Mouse (Mus musculus) megakaryocyte, adult 5-6 weeks (primary cell): ENCODE measurements around the gene Gm20388. TPM values are rescaled to one million over a fixed set of nuclear protein-coding genes. Genes with fewer than 3 reads are reported as not detected.

ENCODE experiments used
- ATAC-seq: 2 replicates; pipeline ENCODE4 v1.8.0; 2016; ENCODE audit warnings: mild to moderate bottlenecking, inconsistent platforms; ENCODE audit not compliant: poor library complexity, severe bottlenecking
- total RNA-seq, 2 experiments: library from RNA; stranded (forward) in 1 of 2; stranded (reverse) in 1 of 2; fragments of 153-499, 151-499 nt in 1 of 2; fragments of 221-1000, 200-1000 nt in 1 of 2; gene quantifications; 2 replicates each; pipeline versions ENCODE4 v1.2.3 to v1.2.4; 2015 to 2017

Gm20388 gene
- total RNA-seq, 2 experiments from 2014 or later = 7.6 to 15.5 TPM

DNA sequence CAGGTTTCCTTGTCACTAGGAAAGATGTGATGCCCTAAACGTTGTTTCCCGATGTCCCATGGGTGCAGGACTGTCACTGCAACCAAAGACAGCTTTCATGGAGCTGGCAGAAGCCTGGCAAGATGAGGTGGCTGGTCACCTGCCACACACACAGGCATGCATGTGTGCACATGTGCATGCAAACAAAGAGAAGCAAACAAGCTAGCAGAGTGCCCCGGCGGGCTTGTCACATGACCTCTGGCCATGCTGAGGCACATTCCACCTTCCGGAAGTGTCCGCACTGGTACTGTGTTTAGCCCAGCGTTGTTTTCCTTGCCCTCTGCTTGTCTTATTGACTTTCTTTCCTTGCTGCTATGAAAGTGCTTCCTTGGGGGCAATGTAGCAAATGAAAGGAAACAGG is 4417.6 kb downstream of the Gm20388 start:
- ATAC-seq = no peak

DNA sequence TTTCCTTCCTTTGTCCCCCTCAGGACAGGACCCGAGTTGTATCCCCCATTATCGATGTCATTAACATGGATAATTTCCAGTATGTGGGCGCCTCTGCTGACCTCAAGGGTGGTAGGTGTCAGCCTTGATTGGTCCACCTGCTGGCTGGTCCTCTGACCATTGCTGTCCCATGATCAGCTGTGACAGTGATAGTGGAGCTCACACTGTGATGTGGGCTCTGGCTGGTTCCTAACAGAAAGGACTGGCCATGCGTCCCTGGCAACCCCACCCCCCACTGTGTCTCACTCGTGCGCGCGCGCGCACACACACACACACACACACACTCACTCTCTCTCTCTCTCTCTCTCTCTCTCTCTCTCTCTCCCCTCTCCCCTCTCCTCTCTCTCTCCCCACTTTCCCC is 4419.0 kb downstream of the Gm20388 start:
- no peak for ATAC-seq

DNA sequence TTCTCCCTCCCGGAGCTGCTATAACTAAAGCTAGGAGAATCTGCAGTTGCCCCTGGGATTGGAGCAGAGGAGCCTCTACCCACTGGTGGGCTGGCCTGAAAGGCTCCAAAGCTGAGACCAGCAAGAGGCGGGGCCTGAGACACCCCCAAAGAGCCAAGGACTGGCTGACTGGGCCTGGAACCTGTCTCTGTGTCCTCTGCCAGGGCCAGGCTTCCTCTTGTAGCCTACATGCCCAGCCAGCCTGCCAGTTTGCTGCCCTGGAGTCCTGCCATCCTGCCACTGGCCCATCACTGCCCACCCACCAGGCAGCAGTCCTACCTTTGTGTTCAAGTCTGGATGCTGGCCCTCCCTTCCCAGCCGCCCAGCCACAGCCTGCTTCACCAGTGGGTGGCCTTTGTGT is 4419.8 kb downstream of the Gm20388 start:
- ATAC-seq = no peak

DNA sequence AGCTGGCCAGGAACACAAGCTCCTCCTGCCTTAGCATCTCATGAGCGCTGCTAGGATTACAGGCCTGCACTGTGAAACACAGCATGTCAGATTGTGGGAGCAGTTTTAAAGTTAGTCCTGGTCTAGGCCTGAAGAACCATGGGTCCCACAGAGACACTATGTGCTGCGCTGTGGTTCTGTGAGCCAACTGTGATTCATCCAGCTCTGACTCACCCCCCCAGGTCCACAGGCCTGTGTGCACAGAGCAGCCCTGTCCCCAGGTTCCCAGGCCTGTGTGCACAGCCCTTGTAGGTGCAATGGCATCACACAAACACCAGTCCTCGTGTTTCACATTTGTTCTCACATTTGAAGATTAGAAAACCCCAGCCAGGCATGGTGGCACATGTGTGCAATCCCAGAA is 4420.5 kb downstream of the Gm20388 start:
- ATAC-seq = no peak

DNA sequence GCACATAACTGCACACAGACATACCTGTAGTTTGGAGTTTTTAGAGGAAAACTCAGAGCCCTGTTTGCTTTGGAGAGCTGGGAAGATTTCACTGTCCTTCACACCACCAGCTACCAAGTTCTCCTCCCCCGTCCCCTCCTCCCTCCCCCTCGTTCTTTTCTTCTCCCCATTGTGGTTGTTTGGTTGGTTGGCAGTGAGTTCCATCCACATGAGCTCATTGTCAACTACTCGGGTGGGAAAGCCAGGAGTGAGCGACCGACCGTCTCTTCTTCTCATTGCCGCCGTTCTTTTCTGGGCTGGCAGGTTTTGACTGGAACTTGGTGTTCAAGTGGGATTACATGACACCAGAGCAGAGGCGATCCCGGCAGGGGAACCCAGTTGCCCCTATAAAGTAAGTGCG is 4421.1 kb downstream of the Gm20388 start:
- no peak for ATAC-seq

DNA sequence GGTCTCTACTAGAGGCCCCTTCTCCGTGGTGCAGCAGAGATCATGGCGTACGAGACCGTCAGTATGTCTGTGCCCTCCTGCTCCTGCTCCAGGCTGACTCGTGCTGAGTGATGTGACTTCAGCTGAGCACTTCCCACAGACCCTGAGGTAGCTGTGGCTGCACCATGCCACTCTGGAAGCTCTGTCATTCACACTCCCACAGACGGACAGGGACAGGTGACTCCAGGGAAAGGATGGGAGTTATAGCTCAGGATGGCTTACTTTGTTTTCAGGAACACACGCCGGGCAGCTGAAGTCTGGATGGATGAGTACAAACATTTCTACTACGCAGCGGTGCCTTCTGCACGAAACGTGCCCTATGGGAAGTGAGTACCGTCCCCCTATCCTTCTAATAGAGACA is 4425.7 kb downstream of the Gm20388 start:
- ATAC-seq = no peak

DNA sequence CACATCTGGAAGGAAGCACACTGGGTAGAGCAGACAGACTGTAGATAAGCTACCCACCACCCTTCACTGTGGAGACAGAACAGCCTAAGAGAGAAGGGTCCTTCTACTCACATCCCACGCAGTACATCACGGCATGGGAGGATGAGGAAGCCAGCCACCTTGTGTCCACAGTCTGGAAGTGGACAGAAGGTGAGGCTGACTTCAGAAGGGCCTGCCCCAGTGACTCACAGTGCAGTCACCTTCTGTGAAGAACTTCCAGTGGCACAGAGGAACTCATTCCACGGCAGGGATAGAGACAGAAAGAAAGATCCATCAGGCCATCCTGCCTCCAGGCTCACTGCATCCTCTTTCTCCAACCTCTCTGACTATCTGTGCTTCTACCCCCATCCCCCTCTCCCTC is 4429.1 kb downstream of the Gm20388 start:
- no peak for ATAC-seq

DNA sequence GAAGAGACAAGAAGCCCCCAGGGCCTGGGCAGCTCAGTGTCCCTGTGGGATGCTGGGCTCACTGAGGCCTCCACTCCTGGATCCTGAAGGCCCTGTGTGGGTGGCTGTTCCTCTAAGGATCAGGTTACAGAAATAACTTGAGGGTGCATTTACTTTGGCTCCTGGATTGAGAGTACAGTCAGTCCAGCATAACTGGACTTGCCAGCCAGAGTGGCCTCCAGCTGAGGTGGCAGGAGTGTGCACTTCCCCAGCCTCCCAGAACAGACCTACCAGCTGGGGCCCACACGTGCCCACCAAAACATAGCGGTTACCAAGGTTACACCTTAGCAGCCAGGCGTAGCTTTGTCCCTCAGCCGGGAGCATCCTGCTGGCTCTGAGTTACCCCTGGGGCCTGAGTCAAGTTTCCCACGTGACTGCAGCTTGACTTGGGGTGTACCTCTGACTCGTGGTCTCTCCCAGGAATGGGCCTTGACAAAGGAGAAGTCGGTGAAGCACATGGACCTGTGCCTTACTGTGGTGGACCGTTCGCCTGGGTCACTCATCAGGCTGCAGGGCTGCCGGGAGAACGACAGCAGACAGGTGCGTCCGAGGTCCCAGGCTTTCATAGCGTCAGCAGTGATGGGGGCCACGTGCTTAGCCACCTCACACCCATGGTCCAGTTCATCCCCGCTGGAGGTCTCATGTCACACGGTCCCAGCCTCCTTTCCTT is 4429.9 kb downstream of the Gm20388 start:
- no peak for ATAC-seq

DNA sequence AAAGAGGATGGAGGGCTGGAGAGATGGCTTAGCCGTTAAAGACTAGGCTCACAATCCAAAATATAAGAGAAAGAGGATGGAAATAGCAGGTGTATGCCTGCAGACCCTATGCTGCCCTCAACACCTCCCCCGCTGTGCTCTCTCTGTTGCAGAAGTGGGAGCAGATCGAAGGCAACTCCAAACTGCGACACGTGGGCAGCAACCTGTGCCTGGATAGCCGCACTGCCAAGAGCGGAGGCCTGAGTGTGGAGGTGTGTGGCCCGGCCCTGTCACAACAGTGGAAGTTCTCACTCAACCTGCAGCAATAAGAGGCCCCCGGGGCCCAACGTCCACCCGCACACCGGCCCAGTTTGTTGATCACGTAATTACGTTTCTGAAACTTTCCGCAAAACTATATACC is 4432.5 kb downstream of the Gm20388 start:
- no peak for ATAC-seq

DNA sequence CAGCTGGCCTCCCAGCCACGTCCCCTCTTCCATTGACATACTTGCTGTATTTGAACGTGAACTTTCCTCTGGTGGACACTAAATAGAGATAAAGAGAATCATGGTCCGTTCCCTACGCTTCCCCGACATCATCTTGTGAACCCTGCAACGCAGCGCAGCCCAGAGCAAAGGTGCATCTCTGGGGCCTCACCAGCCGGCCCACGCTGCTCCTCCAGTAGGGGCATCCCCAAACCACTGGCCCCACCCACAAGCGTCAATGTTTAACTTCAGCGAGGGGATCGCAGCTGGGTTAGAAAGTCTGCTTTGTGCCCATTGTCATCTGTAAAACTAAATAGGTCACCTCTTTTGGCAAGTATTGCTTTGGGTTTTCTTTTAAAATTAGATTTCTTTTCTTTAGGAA is 4433.4 kb downstream of the Gm20388 start:
- no peak for ATAC-seq

DNA sequence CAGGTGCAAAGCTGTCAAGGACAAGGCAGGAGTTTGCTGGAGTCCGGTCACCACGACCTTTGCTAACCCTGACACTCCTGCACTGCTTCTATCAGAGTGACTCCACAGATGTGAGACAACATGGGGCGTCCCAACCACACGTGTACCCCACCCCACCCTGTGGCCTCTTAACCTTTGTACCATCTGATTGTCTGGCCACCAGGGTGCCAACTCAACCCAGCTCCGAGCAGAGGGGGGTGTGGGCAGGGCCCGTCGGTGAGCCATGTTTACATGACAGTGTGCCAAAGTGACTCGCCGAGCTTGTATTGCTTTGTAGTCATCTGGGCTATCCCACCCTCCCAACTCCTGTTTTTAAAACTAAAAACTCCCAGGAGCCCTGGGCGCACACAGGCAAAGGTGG is 4434.5 kb downstream of the Gm20388 start:
- ATAC-seq = no peak

DNA sequence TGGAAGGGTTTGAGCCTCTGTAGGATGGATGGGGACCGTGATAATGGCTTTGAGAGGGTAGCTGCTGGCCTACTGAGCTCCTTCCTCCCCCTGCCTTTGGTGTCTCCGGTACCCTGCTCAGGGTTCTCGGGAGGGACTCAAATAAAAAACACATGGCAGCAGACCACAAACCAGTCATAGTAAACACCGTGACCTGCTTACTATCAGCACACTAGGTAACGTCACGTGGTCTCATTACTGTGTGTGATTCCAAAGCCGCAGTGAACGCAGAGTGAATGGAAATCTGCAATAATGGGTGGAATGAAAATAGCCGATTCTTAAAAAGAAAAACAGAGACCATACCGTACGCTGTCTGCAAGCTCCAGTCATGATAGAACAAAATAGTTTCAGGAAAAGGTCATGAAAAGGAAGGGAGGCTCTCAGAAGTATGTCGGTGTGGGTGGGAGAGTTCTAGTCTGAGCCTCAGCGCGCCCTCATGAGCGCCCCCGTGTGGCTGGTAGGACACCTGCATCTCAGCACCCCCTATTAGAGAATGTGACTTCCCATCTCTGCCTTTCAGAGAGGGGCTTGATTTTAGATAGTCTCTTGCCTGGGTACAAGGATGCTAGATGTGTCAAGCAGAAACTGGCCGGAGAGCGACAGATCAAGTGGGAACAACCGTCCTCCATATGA is 4436.3 kb downstream of the Gm20388 start:
- peak; percentile 74 for ATAC-seq

DNA sequence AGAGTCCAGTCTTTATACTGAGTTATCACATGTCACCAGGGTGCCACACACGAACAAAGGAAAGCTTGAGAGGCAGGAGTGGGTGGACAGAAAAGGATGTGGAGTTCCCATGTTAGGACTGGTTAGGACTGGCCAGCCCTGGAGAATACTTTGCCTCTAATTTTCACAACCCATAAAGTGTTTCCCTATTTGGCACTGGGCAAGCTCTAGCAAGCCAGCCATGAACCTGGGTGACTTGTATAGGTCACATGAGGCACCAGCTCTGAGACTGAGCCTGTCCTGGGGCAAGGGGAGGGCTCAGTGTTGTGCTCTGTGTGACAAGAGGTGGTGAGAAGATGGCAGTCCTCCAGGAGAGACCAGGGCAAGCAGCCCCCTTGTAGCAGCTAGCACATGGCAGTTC is 4437.4 kb downstream of the Gm20388 start:
- ATAC-seq = no peak

DNA sequence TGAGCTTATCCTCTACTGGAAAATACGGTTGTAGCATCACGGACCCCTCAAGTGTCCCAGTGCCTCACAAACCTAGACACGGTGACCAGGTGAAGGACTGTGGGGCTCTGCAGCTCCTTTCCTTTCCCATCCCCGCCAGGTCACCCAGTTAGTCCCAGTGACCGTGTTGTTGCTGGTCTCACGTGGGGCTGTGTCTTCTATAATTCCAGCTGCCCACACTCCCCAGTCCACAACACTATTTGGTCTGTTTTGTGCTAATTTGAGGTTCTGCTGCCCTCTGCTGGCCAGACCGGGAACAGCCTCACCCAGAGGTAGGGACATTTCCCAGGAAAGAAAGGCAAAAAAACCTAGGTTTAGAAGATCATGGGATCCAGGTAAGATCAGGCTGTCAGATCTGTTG is 4439.0 kb downstream of the Gm20388 start:
- peak; percentile 80 for ATAC-seq

DNA sequence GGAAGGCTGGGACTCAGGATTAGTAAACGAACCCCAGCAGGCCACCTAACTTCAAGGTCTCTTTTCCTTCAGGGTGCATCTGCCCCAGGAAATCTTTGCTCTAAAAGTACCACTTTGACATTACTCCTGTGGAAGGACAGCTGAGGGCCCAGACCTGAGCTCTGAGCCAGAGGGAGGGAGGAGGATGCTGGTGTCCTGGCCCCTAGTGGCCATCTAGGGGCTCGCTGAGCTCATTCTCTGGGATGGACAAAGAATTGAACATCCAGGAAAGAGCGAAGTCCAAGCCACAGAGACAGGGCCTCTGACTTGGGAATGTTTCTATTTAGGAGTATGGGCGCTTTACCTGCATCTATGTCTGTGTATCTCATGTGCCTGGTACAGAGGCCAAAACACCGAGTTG is 4441.0 kb downstream of the Gm20388 start:
- ATAC-seq = no peak

DNA sequence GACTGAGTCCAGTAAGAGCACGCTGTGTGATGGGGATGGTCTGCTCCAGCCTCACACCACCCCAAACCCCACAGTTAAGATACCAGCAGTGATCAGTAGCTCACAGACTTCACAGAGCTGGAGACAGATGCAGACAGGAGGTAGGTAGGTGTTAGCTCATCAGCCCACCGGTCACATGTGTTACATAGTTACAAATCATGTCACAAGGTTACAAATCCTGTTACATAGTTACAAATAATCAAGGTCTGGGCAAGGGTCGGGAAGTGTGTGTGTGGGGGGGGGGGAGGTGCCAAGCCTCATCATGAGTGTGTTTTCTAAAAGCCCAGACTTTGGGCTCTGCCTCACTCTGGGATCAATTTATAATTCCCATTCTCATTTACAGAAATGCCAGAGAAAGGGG is 4450.3 kb downstream of the Gm20388 start:
- no peak for ATAC-seq

DNA sequence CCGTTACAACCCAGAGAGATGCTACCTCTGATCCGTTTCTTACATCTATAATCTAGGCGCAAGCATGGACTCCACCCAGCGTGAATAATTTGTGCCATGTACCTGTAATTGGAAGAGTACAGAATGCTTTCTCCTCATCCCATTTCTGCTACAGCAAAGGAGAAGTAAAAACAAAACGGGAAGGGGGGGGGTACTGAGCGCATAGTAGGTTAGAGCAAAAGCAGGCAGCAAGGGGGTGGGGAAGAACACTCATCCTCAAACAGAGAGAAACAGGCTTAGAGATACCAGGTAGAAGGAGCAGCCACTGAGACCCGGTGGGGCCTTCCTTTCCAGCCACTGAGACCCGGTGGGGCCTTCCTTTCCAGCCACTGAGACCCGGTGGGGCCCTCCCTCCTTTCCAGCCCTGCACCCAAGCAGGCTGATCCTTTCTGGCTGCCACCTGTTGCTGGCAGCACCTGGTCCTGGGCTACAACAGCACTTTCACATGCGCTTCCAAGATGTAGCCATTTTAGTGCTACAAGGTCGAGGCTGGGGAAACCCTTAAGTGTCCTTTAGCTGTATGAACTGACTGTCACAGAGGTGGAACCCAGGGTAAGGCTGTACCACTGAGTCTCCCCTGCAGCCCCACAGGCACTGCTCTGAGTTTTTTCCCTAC is 4451.3 kb downstream of the Gm20388 start:
- ATAC-seq = peak; percentile 71

DNA sequence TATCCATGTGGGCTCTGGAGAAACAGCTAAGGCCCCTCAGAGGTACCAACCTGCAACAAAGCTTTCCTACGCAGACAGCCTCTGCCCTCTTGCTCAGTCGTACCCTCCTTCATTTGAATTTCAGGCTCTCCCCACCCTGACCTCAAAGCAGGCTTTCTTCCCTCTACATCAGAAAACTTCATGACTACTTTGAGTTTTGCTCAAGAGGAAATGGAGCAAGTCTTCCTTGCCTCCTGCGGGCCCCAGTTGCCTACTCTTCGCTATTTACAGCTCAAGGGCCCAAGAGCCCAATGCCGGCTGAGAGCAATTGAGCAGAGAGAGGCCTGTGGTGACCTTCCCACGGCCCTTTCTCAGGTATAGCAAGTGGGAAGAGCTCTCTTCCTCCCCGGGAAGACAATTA is 4451.9 kb downstream of the Gm20388 start:
- ATAC-seq = peak; percentile 70

DNA sequence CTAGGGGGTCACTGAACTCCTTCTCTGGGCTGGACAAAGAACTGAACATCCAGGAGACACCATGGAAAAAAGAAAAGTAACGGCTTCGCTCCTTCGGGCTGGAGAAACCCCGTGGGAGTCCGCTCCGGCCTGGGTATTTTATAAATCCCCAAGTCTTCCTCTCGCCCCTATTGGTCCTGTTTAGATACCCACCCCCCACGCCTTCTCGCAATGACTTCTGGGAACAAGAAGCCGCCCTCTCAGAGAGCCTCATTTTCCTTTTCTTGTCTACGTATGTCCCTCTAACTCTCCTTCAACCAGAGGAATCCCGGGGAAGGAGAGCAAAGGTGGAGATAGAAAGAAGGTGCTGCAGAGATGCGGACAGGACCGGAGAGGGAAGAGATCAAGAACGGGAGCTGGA is 4452.7 kb downstream of the Gm20388 start:
- no peak for ATAC-seq

DNA sequence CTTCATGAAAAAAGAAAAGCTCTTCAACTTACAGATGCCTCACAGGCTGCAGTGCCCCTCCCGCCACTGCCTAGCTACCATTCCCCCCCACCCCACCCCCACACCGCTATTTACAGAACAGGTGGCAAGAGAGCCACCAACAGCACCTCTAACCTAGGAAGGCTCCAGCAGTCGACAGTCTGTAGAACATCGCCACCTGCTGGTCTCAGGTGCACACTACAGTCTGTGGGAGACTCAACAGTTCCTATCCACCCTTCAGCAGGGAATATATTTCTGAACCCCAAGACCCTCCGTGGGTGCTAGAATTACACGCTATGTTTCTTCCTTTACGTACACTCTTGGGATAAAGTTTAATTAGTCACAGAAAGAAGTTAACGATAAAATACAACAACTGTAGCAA is 4457.6 kb downstream of the Gm20388 start:
- peak; percentile 97 for ATAC-seq

DNA sequence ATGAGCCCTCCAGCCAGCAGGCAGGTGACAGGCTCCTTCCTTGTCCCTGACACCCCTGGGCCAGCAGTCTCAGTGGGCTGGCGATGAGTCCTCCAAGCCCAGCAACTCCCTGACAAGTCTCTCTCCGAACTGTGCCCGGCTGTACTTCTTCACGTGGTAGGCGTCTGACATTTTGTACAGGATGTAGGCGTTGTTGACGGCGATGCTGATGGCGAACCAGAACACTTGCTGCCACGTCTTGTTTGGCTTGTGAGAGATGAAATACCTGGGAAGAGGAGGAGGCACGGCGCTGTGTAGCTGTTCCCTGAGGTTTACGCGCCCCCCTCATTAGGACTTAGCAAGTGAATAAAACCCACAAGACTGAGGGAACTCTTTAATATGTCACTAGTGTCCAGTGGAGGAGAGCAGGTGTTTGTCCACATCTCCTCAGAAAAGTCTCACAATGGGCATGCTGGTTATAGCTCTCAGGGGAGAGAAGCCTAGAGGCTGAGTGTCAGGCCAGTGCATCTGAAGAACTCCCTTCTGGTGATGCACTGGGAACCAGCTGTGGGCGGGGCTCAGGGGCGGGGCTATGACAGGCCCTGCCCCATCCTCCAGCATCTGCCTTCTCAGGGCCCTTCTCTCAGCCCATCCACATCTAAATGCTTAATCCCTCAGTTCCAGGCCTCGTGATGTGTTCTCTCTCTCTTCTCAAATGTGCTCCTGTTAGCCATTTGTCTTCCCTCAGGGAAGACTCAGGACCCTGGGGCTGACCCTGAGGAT is 4460.0 kb downstream of the Gm20388 start:
- no peak for ATAC-seq
